Mouse (Mus musculus) right cerebral cortex, adult 18-20 months (tissue): ENCODE data around the gene Siglece.

Experiments
- DNase-seq: peaks from one replicate; pipeline ENCODE4 v3.0.0; 2022; ENCODE audit warnings: mixed read lengths

The Siglece gene

GRCm38 (mm10) chr7:43625065-43625464 lies 34.9 kb downstream of the Siglece start:
- DNase-seq: no peak

DNA sequence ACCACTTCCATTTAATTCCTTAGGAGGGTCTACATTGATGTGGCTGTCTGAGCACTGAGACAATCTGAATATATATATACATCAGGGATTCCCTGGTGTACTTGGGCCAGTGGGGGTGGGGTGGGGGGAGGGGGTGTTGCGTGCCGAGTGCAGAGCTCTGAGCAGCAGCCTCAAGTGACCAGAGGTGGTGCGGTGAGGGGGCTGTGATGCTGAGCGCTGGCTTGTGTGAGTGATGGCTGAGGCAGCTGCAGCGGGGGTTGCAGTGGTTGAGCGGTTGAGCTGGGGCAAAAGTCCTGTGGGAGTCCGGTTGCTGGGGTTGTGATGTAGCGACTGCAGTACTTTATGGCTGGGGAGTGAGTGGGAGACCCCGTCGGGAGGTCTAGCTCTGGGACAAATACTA lies 36.1 kb downstream of the Siglece start:
- no peak for DNase-seq

DNA sequence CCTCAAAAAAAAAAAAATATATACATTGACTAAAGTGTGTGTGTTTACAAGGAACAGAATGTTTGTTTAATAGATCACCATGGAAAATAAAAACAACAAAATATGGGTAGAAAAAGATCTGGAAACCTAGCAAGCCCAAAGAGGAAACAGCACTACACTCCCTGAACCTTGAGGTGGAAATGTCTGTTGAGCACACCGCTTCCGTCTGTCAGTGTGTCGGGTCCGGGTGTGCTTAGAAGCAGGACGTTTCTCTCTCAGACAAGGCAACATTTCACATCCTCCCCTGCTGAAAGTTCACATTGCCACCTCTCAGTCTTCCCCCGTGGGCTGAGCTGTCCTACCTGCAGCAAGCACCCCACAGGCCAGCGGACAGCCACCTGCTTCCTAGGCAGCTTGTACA lies 37.0 kb downstream of the Siglece start:
- no peak for DNase-seq

DNA sequence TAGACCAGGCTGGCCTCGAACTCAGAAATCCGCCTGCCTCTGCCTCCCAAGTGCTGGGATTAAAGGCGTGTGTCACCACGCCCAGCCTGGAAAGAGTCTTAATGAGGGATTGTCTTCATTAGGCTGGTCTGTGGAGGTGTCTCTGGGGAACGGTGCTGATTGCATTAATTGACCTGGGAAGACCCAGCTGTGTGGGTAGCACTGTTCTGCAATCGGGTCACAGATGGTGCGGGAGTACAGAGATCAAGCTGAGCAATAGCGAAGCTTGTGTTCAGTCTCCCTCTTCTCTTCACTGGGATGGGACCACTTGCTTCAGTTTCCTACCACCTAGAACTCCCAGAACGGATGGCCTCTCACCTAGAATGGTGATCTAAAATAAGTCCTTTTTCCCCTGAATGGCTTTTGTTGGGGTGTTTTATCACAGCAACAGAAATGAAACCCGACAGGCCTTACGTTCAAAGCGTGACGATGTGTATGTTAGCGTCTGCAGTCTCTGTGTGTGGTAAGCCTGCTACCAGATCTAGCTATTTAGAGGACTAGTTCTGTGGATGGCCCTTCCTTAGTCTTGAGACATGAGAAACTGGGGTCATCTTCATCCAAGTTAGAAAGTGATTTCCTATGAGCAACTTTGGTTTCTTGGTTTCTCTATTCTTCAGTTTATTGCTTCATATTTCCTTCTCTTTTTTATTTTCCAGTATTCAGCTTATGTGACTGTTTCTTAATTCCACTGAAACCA lies 46.0 kb downstream of the Siglece start:
- DNase-seq: no peak

GRCm38 (mm10) chr7:43608316-43608824 lies 51.6 kb downstream of the Siglece start:
- DNase-seq: no peak

DNA sequence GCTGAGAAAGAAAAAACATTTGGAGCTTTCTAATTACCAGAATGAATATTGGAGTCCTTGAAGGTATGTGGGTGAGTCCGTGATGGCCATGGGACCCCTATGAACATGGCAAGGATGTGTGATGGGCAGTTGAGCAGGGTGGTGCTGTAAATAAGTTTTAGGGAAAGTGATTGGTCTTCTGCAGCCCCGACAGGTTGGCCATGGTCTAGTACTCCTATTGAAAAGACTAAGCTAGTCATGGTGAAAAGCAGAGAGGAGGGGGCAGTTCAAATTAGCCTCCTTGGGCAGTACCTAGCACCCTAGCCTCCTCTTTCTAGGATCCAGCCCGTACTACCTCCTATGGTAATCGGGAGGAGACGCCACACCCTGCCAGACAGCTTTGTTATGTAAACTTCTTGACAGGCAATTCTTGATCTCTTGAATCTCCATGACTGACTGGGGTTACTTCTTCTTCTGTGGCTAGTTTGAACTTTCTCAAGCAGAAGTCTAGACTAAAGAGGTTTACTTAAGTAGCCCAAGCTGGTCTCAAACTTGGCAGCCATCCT lies 52.1 kb downstream of the Siglece start:
- no peak for DNase-seq

DNA sequence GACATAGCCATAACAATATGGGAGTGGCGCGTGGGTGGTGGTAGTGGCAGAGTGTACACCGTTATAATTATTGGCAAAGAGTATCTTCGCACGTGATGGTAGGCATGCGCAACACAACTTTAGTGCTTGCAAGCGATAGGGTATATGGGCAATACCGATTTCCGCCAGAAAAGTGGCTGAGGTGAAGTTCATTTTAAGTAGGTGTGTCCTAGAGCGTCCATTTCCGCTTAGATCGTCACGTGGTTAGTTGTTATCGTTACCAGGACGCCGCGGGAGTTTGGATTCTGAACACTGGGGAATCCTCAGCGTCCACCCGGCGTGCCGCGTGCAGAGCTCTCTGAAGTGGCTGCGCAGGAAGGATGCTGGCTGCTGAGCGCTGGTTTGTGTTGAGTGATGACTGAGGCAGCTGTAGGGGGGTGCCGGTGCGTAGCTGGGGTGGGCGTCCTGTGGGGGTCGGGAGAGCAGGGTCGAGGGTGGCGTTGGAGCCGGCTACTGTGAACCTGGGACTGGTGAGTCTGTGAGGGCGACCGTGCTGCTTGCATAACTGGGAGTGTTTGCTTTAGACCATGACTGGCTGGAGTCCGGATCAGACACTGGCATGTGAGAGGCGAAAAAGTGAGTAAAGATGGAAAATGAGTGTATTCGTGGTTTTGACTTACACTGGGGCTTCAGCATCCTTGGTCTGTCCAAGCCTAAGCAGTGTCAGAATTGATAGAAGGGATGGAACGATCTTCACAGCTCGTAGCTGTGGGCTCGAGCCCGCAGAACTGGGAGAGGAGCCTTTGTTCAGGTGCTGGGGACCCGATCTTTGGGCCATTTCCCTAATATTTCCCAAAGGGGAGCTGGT lies 52.8 kb downstream of the Siglece start, which contains the start of gene Zfp819:
Gene Zfp819 (plus strand): TSS at position 274 of the 847 bp plus-strand sequence.
- DNase-seq: peak; percentile 77

DNA sequence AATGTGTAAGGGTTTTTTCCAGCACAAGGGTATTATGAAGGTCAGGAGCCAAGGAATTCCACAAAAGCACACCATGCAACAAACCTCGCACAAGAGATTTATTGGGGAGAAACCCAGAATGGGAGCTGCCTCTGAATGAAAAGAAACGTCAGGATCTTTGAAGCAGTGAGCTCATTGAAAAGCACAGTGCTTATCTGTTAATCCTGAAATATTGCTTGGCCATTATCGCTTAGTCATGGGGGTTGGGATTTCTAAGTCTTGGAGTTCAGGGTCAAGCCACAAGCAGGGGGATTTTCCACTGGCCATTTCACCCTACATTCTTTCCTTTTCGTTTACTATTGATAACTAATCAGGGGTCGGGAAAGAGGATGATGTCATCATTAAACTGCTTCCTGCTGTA lies 58.1 kb downstream of the Siglece start:
- DNase-seq: no peak
